Mouse (Mus musculus) forebrain, embryonic 11.5 days (tissue): Measurements from ENCODE around the gene Tsacc. TPM values are rescaled to one million over a fixed set of nuclear protein-coding genes. Genes with fewer than 3 reads are reported as not detected.

Source experiments
- ATAC-seq: fragments of 200-750 bp; cut with Nextera tagmentation; replicated peaks from 2 replicates; pipeline ENCODE4 v1.8.0; 2017; ENCODE audit warnings: moderate TSS enrichment; ENCODE audit not compliant: low FRiP score
- DNase-seq: peaks from one replicate; pipeline ENCODE4 v3.0.0-alpha.2; 2017; ENCODE audit warnings: low spot score
- H3K27ac ChIP-seq: fragments of 300-500 bp; sonication (generic); 2 replicates; pipeline ENCODE4 v1.5.1; 2014; ENCODE audit warnings: low read depth, low read length
- H3K27me3 ChIP-seq: fragments of 300-500 bp; sonication (generic); 2 replicates; pipeline ENCODE4 v1.6.1; 2014; ENCODE audit warnings: mild to moderate bottlenecking, low read length, mixed read lengths; ENCODE audit not compliant: control insufficient read depth, insufficient read depth
- H3K36me3 ChIP-seq: fragments of 300-500 bp; sonication (generic); 2 replicates; pipeline ENCODE4 v1.6.1; 2014; ENCODE audit warnings: mild to moderate bottlenecking, low read length, moderate library complexity, mixed read lengths; ENCODE audit not compliant: control insufficient read depth, insufficient read depth
- H3K4me1 ChIP-seq: fragments of 300-500 bp; sonication (generic); replicated peaks from 2 replicates; pipeline ENCODE4 v1.6.1; 2014; ENCODE audit warnings: low read length, mixed read lengths; ENCODE audit not compliant: control insufficient read depth, insufficient read depth
- H3K4me2 ChIP-seq: fragments of 300-500 bp; sonication (generic); 2 replicates; pipeline ENCODE4 v1.6.1; 2014; ENCODE audit warnings: low read depth, mild to moderate bottlenecking, low read length, moderate library complexity, mixed read lengths; ENCODE audit not compliant: severe bottlenecking
- H3K4me3 ChIP-seq: fragments of 300-500 bp; sonication (generic); 2 replicates; pipeline ENCODE4 v1.5.1; 2014; ENCODE audit warnings: low read depth, low read length
- H3K9ac ChIP-seq: fragments of 300-500 bp; sonication (generic); 2 replicates; pipeline ENCODE4 v1.6.1; 2014; ENCODE audit warnings: low read length
- H3K9me3 ChIP-seq: fragments of 300-500 bp; sonication (generic); 2 replicates; pipeline ENCODE4 v1.6.1; 2016; ENCODE audit warnings: low read length, mixed read lengths; ENCODE audit not compliant: control insufficient read depth
- WGBS: fragments of 180-500 bp; shearing (Covaris S2); extraction: QIAGEN DNeasy Blood & Tissue Kit; methylation state at CpG from one replicate; pipeline ENCODE4 v1.1.7; 2014; 5-methylcytosine and 5-hydroxymethylcytosine counted together
- polyA plus RNA-seq: library from polyadenylated mRNA; unstranded; fragments of >200 nt; fragmentation: Nextera tagmentation; extraction: Ambion mirVana; gene quantifications from 2 replicates; pipeline ENCODE4 v1.2.1, GENCODE M21; 2014

Gene Tsacc
- 10.4 and 12.2 TPM in 2 replicates for polyA plus RNA-seq

- ATAC-seq: peak; percentile 99
- under 1% methylated on average over 44 of the region's 44 CpGs for WGBS
- peaks cover 14% of the 10 kb centered on the region for H3K36me3 ChIP-seq
Measured at GRCm38 (mm10) chr3:88296561-88297318, at the start of gene Tsacc, which contains the start of gene Cct3. Gene Tsacc (minus strand): TSS chr3:88296999. Gene Cct3 (plus strand): TSS chr3:88297116.

GRCm38 (mm10) chr3:88339006-88339405, 42.2 kb upstream of the Tsacc start:
- H3K27me3 ChIP-seq: no peaks in the 10 kb centered on the region
- H3K36me3 ChIP-seq: peaks cover 6% of the 10 kb centered on the region; the same call in 1 of the 2 replicates
- ATAC-seq: no peak
- 83% methylated on average over 3 of the region's 3 CpGs for WGBS
- DNase-seq: no peak
- H3K9me3 ChIP-seq: no peaks in the 10 kb centered on the region
- no peak overlapping the region for H3K9ac ChIP-seq
- H3K4me3 ChIP-seq: no peak overlapping the region
- no peaks in the 10 kb centered on the region; the same call in 1 of the 2 replicates for H3K4me1 ChIP-seq
- H3K27ac ChIP-seq: no peak overlapping the region
- no peak overlapping the region for H3K4me2 ChIP-seq

More at GRCm38 (mm10) chr3:88296561-88297318, at the start of gene Tsacc, which contains the start of gene Cct3:
- Histone ChIP-seq H3K4me3 (peak within 1 kb of the TSS; percentile 80), H3K27ac (peak within 1 kb of the TSS; percentile 81), H3K4me1 (peaks cover 5% of the 10 kb centered on the region), H3K27me3 (no peaks in the 10 kb centered on the region), H3K9ac (peak within 1 kb of the TSS; percentile 93), H3K4me2 (peak within 1 kb of the TSS; percentile 90), H3K9me3 (no peaks in the 10 kb centered on the region)
- peak; percentile 96 for DNase-seq

GRCm38 (mm10) chr3:88338316-88338715, 41.5 kb upstream of the Tsacc start:
- Histone ChIP-seq H3K9ac (no peak overlapping the region), H3K27me3 (no peaks in the 10 kb centered on the region), H3K4me3 (no peak overlapping the region), H3K27ac (no peak overlapping the region), H3K36me3 (peaks cover 6% of the 10 kb centered on the region; the same call in 1 of the 2 replicates), H3K4me2 (no peak overlapping the region), H3K4me1 (no peaks in the 10 kb centered on the region; the same call in 1 of the 2 replicates), H3K9me3 (no peaks in the 10 kb centered on the region)
- peak; percentile 39 for DNase-seq
- WGBS: 90% methylated on average over 7 of the region's 7 CpGs
- ATAC-seq: no peak

DNA sequence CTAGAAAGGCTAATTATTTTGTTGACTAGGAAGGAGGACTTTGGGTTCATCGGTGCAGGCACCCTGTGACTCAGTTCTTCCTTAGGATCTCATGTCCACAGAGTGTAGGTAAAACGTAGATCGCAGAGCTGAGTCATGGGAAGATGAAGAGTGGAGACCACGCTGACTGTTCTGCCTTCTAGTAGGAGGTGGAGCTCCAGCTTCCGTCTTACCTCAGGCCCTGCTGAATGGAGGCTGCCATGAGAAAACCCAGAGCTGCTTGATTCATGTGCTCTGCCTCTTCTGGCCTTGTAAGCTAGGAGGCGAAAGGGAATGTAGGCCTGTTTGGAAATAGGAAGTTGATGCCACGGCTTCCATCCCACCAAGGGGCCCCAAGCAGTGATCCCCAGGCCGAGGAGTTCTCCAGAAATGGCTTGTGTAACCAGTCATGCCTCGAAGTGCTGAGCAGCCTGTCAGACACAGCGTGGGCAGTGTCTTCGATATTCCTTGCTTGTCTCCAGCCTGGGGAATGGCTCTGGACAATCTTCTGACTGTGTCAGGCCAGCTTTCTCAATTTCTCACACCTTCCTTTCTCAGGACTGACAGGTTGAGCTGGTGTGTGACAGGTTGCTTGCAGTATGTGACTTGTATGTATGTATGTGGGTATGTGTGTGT, 40.7 kb upstream of the Tsacc start:
- no peak for ATAC-seq
- WGBS: 93% methylated on average over 11 of the region's 11 CpGs
- no peak overlapping the region for H3K27ac ChIP-seq
- H3K4me1 ChIP-seq: no peaks in the 10 kb centered on the region; the same call in 1 of the 2 replicates
- H3K36me3 ChIP-seq: no peaks in the 10 kb centered on the region; the same call in 1 of the 2 replicates
- H3K9me3 ChIP-seq: no peaks in the 10 kb centered on the region
- DNase-seq: peak; percentile 47
- 0 out of 2 replicates have a peak overlapping the region, but pooled peaks have one; percentile 6 for H3K4me3 ChIP-seq
- H3K27me3 ChIP-seq: no peaks in the 10 kb centered on the region
- no peak overlapping the region for H3K9ac ChIP-seq
- peak overlapping the region; percentile 58; the same call in 1 of the 2 replicates for H3K4me2 ChIP-seq

DNA sequence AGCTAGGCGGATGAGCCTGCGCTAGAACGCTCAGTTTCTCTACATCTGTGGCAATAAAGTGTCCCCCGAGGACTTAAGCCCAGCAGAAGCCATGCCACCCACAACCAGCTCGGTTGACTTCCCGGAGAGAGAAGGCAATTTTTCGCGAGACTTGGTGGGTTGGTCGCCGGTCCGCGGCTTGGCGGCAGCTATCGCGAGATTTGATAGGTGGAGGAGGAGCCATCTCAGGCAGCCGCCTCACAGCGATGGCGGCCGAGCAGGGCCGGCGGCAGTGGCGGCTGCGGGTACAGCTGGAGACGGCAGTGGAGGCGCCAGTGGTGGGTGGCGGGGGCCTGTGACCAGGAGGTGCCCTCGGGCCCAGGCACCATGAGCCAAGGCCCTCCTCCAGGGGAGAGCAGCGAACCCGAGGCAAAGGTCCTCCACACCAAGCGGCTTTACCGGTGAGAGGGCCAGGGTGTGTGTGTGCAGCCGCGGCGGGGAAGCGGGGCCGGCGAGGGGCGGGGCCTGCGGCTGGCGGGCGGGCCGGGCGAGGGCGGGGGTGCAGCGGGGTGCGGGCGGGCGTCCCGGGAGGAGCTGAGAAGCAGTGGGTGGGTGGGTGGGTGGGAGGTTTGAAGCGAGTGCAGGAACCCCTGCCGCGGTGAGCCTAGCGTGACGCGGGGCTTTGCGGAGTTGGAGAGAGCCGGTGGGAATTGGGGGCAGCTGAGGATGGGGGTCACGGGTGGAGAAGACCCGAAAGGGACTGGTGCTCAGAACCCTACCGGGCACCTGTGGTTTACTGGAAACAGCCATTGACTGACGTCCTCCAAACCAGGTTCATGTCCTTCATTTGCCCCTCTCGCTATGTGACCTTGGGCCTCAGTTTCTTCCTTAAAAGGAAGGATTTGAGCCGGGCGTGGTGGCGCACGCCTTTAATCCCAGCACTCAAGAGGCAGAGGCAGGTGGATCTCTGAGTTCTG, 39.5 kb upstream of the Tsacc start, which contains the start of the genes Tmem79 and Smg5:
Gene Tmem79 (minus strand): TSS at position 91 of the 956 bp plus-strand sequence.
Gene Smg5 (plus strand): TSS at position 203 of the 956 bp plus-strand sequence.
- Histone ChIP-seq H3K4me1 (no peaks in the 10 kb centered on the region; the same call in 1 of the 2 replicates), H3K36me3 (no peaks in the 10 kb centered on the region), H3K27me3 (no peaks in the 10 kb centered on the region), H3K9ac (peak within 1 kb of the TSS; percentile 96), H3K27ac (peak within 1 kb of the TSS; percentile 88), H3K4me3 (peak within 1 kb of the TSS; percentile 87), H3K9me3 (no peaks in the 10 kb centered on the region), H3K4me2 (peak within 1 kb of the TSS; percentile 58)
- ATAC-seq: peak; percentile 93
- peak; percentile 97 for DNase-seq
- WGBS: 3% methylated on average over 60 of the region's 66 CpGs

GRCm38 (mm10) chr3:88335436-88336053, 38.7 kb upstream of the Tsacc start:
- DNase-seq (no peak), ATAC-seq (peak; percentile 47)
- H3K9me3 ChIP-seq: no peaks in the 10 kb centered on the region
- H3K4me2 ChIP-seq: peak overlapping the region; percentile 58
- H3K27me3 ChIP-seq: no peaks in the 10 kb centered on the region
- H3K4me3 ChIP-seq: peak overlapping the region; percentile 87
- WGBS: 1% methylated on average over 27 of the region's 27 CpGs
- peak overlapping the region; percentile 96 for H3K9ac ChIP-seq
- H3K4me1 ChIP-seq: no peaks in the 10 kb centered on the region; the same call in 1 of the 2 replicates
- H3K36me3 ChIP-seq: no peaks in the 10 kb centered on the region
- peak overlapping the region; percentile 88 for H3K27ac ChIP-seq

DNA sequence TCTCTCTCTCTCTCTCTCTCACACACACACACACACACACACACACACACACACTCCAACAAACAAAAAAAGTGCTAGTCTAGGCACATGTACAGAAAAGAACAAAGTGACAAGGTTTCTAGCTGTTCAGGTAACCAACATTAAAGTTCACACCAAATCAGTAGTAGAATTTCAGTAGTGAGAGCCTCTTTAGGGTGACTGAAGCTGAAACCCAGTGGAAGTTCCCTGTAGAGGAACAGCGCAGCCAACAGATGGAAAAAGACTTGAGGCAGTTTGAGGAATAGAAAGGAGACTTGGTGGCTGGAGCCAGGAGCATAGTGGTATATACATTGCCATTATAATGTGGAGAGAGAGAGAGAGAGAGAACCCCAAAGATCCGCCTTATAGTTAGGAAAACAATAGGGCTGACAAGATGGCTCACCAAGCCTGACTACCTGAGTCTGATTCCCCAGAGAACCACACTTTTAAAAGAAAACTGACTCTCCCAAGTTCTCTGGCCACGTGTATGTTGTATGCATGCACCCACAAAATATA, 38.2 kb upstream of the Tsacc start:
- ATAC-seq (no peak), DNase-seq (no peak)
- peak overlapping the region; percentile 96 for H3K9ac ChIP-seq
- peak overlapping the region; percentile 87 for H3K4me3 ChIP-seq
- H3K4me2 ChIP-seq: peak overlapping the region; percentile 58
- H3K36me3 ChIP-seq: no peaks in the 10 kb centered on the region
- 46% methylated on average over 3 of the region's 3 CpGs for WGBS
- H3K27ac ChIP-seq: no peak overlapping the region
- no peaks in the 10 kb centered on the region; the same call in 1 of the 2 replicates for H3K4me1 ChIP-seq
- no peaks in the 10 kb centered on the region for H3K27me3 ChIP-seq
- no peaks in the 10 kb centered on the region for H3K9me3 ChIP-seq
